ENCODE assay signal across 24 mouse cellular contexts in the genomic region with DNA sequence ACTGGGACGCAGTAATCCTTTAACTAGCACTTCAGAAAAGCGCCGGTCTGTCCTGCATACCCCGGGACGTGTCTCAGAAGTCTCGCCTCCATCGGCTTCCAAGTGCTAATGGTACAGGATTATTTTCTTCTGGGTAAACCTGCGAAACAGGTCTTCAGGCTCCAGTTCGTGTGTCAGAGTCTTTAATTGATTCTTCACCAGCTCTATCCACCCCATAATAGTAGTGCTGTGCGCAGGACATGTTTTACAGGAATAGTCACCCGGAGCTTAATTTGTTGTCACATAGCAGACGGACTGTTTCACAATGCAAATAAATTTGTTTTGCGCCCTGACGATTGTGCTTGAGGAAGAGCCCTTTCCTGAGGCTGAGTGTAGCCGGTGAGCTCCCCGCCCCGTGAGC. TPM values are rescaled to one million over a fixed set of nuclear protein-coding genes. Genes with fewer than 3 reads are reported as not detected.
DNase-seq lines count a peak whose midpoint lies in the region; ATAC-seq lines count a peak whose summit lies in the region.
"Had no signal": no experiment of that assay in that cellular context is flagged by ENCODE, and none has a peak within 500 bp of the region (broad histone marks: within the 10 kb centered on the region; RNA-seq: fewer than 3 reads in every experiment).

No protein-coding gene starts in this region.

- no peak for ATAC-seq in lung, embryonic 15.5 days (ENCODE audit: borderline replicate concordance, extremely low read depth, low FRiP score, low TSS enrichment)
- no peak for ATAC-seq in embryonic facial prominence, embryonic 11.5 days (replicated peaks; ENCODE audit: insufficient number of reproducible peaks, low FRiP score, low TSS enrichment, low read depth)
- ATAC-seq in limb, embryonic 15.5 days (ENCODE audit: insufficient number of reproducible peaks, low FRiP score, low TSS enrichment, low read depth) = no peak
- ATAC-seq: CD4-positive, CD25-positive, alpha-beta regulatory T cell, adult 4 months; forebrain, embryonic 15.5 days; liver, postnatal 0 days; midbrain, embryonic 15.5 days had no signal

- no peak overlapping the region for H3K9ac ChIP-seq in lung, embryonic 15.5 days
- H3K9ac ChIP-seq in embryonic facial prominence, embryonic 11.5 days (replicated peaks; ENCODE audit: low read length) = no peak overlapping the region
- H3K9ac ChIP-seq in limb, embryonic 15.5 days = no peak overlapping the region
- H3K9ac ChIP-seq: forebrain, embryonic 15.5 days; hindbrain, embryonic 15.5 days; liver, postnatal 0 days; midbrain, embryonic 15.5 days; neural tube, embryonic 12.5 days had no signal

- no peaks in the 10 kb centered on the region for H3K4me1 ChIP-seq in lung, embryonic 15.5 days
- H3K4me1 ChIP-seq in embryonic facial prominence, embryonic 11.5 days (ENCODE audit: control insufficient read depth, insufficient read depth, low read length) = no peaks in the 10 kb centered on the region
- H3K4me1 ChIP-seq in limb, embryonic 15.5 days = no peaks in the 10 kb centered on the region
- H3K4me1 ChIP-seq: forebrain, embryonic 15.5 days; heart, embryonic 10.5 days; hindbrain, embryonic 15.5 days; midbrain, embryonic 15.5 days; neural tube, embryonic 12.5 days had no signal

- H3K36me3 ChIP-seq in lung, embryonic 15.5 days = no peaks in the 10 kb centered on the region
- no peaks in the 10 kb centered on the region for H3K36me3 ChIP-seq in embryonic facial prominence, embryonic 11.5 days (replicated peaks; ENCODE audit: control insufficient read depth, insufficient read depth, low read depth, low read length)
- no peaks in the 10 kb centered on the region for H3K36me3 ChIP-seq in limb, embryonic 15.5 days
- H3K36me3 ChIP-seq: forebrain, embryonic 15.5 days; heart, embryonic 10.5 days; hindbrain, embryonic 15.5 days; midbrain, embryonic 15.5 days; neural tube, embryonic 12.5 days had no signal

- H3K4me2 ChIP-seq in lung, embryonic 15.5 days = peak overlapping the region; percentile 2; the same call in 1 of the 2 replicates
- no peak overlapping the region for H3K4me2 ChIP-seq in embryonic facial prominence, embryonic 11.5 days (ENCODE audit: low read depth, low read length)
- H3K4me2 ChIP-seq in limb, embryonic 15.5 days = no peak overlapping the region
- H3K4me2 ChIP-seq: forebrain, embryonic 15.5 days; hindbrain, embryonic 15.5 days; liver, embryonic 11.5 days; midbrain, embryonic 15.5 days; neural tube, embryonic 12.5 days had no signal

- WGBS in lung, embryonic 15.5 days = 57% methylated on average over 17 of the region's 17 CpGs
- 80% methylated on average over 17 of the region's 17 CpGs for WGBS in embryonic facial prominence, embryonic 11.5 days
- 60% methylated on average over 17 of the region's 17 CpGs for WGBS in limb, embryonic 15.5 days

- no peak overlapping the region for H3K4me3 ChIP-seq in lung, embryonic 15.5 days
- H3K4me3 ChIP-seq in embryonic facial prominence, embryonic 11.5 days (ENCODE audit: low read depth, low read length) = no peak overlapping the region
- no peak overlapping the region for H3K4me3 ChIP-seq in limb, embryonic 15.5 days
- H3K4me3 ChIP-seq: forebrain, embryonic 15.5 days; heart, embryonic 10.5 days; hindbrain, embryonic 15.5 days; midbrain, embryonic 15.5 days; neural tube, embryonic 12.5 days had no signal

- no peaks in the 10 kb centered on the region for H3K27me3 ChIP-seq in lung, embryonic 15.5 days
- no peaks in the 10 kb centered on the region for H3K27me3 ChIP-seq in embryonic facial prominence, embryonic 11.5 days (ENCODE audit: control insufficient read depth, insufficient read depth, low read length)
- H3K27me3 ChIP-seq in limb, embryonic 15.5 days = no peaks in the 10 kb centered on the region
- H3K27me3 ChIP-seq: forebrain, embryonic 15.5 days; hindbrain, embryonic 15.5 days; midbrain, embryonic 15.5 days; neural tube, embryonic 12.5 days had no signal

- DNase-seq in lung, postnatal 14 days = no peak
- peak; percentile 33 for DNase-seq in embryonic facial prominence, embryonic 11.5 days (ENCODE audit: low spot score)
- peak; percentile 50 for DNase-seq in fat pad, adult 2 months (ENCODE audit: extremely low read depth, low read depth, low spot score)
- no peak for DNase-seq in retina, postnatal 1 day
- no peak for DNase-seq in heart, adult 18-20 months
- DNase-seq in layer of hippocampus, adult 8-10 months (ENCODE audit: low spot score in 2 of 2) = no peak
- DNase-seq: adrenal gland, postnatal 14 days; cerebellum, adult 8-10 months; gastrocnemius, postnatal 14 days; kidney, adult 11 months; kidney, postnatal 4 days; layer of hippocampus, adult 9-11 months; liver, postnatal 0 days; right cerebral cortex, postnatal 4 days had no signal

- H3K9me3 ChIP-seq in lung, embryonic 15.5 days = no peaks in the 10 kb centered on the region
- no peaks in the 10 kb centered on the region for H3K9me3 ChIP-seq in embryonic facial prominence, embryonic 11.5 days (replicated peaks; ENCODE audit: control insufficient read depth, low read length)
- H3K9me3 ChIP-seq in limb, embryonic 15.5 days = no peaks in the 10 kb centered on the region
- H3K9me3 ChIP-seq: forebrain, embryonic 15.5 days; heart, embryonic 10.5 days; hindbrain, embryonic 15.5 days; midbrain, embryonic 15.5 days had no signal

- H3K27ac ChIP-seq in lung, embryonic 15.5 days = no peak overlapping the region
- H3K27ac ChIP-seq in embryonic facial prominence, embryonic 11.5 days (replicated peaks; ENCODE audit: low read depth, low read length) = no peak overlapping the region
- H3K27ac ChIP-seq in limb, embryonic 15.5 days = peak overlapping the region; percentile 73
- H3K27ac ChIP-seq: forebrain, embryonic 15.5 days; hindbrain, embryonic 15.5 days; macrophage; midbrain, embryonic 15.5 days; neural tube, embryonic 12.5 days had no signal

RNA-seq across cellular contexts. Expression of gene Ptpn3, which starts 37.3 kb away (rescaled TPM):
- polyA plus RNA-seq in lung, embryonic 15.5 days (2015; fragmentation: Nextera tagmentation; extraction: Ambion mirVana) = 4.5 and 4.6 TPM in 2 replicates
- polyA plus RNA-seq in embryonic facial prominence, embryonic 11.5 days (2014; fragmentation: Nextera tagmentation; extraction: Ambion mirVana) = 1.9 and 2.5 TPM in 2 replicates
- 3.3 and 4.1 TPM in 2 replicates for polyA plus RNA-seq in limb, embryonic 15.5 days (2015; fragmentation: Nextera tagmentation; extraction: Ambion mirVana)
- 10 to 100 TPM; 34.5 to 41.4 TPM for total RNA-seq in heart, adult 18-20 months (2021)
- 10 to 100 TPM; 67.3 to 86.5 (median 79.2) TPM for total RNA-seq in layer of hippocampus, adult 8-10 months (2022)

Comparison
In these comparisons a context has a peak if more than half of its experiments do, and no peak if none do; other contexts are left out.
1. DNase-seq: peak in embryonic facial prominence, embryonic 11.5 days (single experiment) and fat pad, adult 2 months (single experiment); none in lung, postnatal 14 days (single experiment), retina, postnatal 1 day (single experiment), heart, adult 18-20 months (0 of 2) and layer of hippocampus, adult 8-10 months (0 of 2).